Mouse (Mus musculus): ENCODE results near the gene Haao.

Gene Haao

GRCm38 (mm10) chr17:83792388-83792787 is 55.4 kb downstream of the Haao start:
- no peak for DNase-seq (ENCODE audit: low read depth, low spot score)

GRCm38 (mm10) chr17:83790158-83790557 is 57.6 kb downstream of the Haao start:
- no peak for DNase-seq (ENCODE audit: low read depth, low spot score)

- DNase-seq (ENCODE audit: low read depth, low spot score), result no peak
These were observed 61.3 kb downstream of the Haao start for GRCm38 (mm10) chr17:83786418-83786817.

GRCm38 (mm10) chr17:83782740-83783139 is 65.0 kb downstream of the Haao start:
- DNase-seq (ENCODE audit: low read depth, low spot score), result no peak
